Mouse (Mus musculus) stomach, postnatal 0 days (tissue): ENCODE data around the gene Mpc1.

Experiments used
- CTCF ChIP-seq: IDR thresholded peaks from 2 replicates; pipeline ENCODE4 v1.5.1; 2016; ENCODE audit warnings: antibody characterized with exemption, low read depth, mild to moderate bottlenecking, moderate library complexity
- EP300 ChIP-seq: optimal IDR thresholded peaks from 2 replicates; pipeline ENCODE3; 2016; ENCODE audit warnings: antibody characterized with exemption

DNA sequence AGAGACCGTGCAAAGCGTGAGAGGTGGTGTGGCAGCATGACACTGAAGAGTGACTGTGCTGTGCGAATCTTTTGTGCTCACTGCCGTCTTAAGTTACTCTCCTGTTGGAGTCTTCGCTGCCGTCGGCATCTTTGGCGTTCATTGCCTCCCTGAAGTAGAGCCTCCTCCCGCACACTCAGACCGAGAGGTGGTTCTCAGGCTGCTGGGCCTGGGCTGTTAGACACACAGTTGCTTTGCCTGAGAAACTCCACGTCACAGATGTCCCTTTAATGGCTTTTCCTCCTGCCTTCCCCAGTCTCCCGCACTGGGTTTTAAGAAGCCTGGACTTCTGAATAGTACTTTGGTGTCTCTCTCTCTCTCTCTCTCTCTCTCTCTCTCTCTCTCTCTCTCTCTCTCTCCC lies 41.1 kb upstream of the Mpc1 start:
- TF ChIP-seq CTCF (no peak), EP300 (no peak)
